Mouse (Mus musculus) stomach, embryonic 15.5 days (tissue): ENCODE measurements around the gene Crybg3. TPM values are rescaled to one million over a fixed set of nuclear protein-coding genes. Genes with fewer than 3 reads are reported as not detected.

Experiments used
- ATAC-seq: fragments of 200-750 bp; cut with Nextera tagmentation; 2 replicates; pipeline ENCODE4 v1.8.0; 2017; ENCODE audit warnings: low read depth, moderate number of reproducible peaks, moderate TSS enrichment; ENCODE audit not compliant: insufficient read depth, low FRiP score
- H3K27ac ChIP-seq: fragments of 300-500 bp; sonication (generic); 2 replicates; pipeline ENCODE4 v1.5.1; 2015; ENCODE audit warnings: mild to moderate bottlenecking, inconsistent platforms
- H3K27me3 ChIP-seq: fragments of 300-500 bp; sonication (generic); replicated peaks from 2 replicates; pipeline ENCODE4 v1.6.1; 2015; ENCODE audit warnings: inconsistent platforms
- H3K36me3 ChIP-seq: fragments of 300-500 bp; sonication (generic); 2 replicates; pipeline ENCODE4 v1.6.1; 2015; ENCODE audit warnings: inconsistent platforms
- H3K4me1 ChIP-seq: fragments of 300-500 bp; sonication (generic); 2 replicates; pipeline ENCODE4 v1.6.1; 2015; ENCODE audit warnings: inconsistent platforms
- H3K4me2 ChIP-seq: fragments of 300-500 bp; sonication (generic); 2 replicates; pipeline ENCODE4 v1.6.1; 2015; ENCODE audit warnings: mild to moderate bottlenecking, inconsistent platforms
- H3K4me3 ChIP-seq: fragments of 300-500 bp; sonication (generic); replicated peaks from 2 replicates; pipeline ENCODE4 v1.5.1; 2015; ENCODE audit warnings: inconsistent platforms
- H3K9ac ChIP-seq: fragments of 300-500 bp; sonication (generic); 2 replicates; pipeline ENCODE4 v1.6.1; 2015; ENCODE audit warnings: inconsistent platforms
- H3K9me3 ChIP-seq: fragments of 300-500 bp; sonication (generic); 2 replicates; pipeline ENCODE4 v1.6.1; 2016; ENCODE audit warnings: inconsistent platforms
- WGBS: fragments of 180-500 bp; shearing (Covaris S2); methylation state at CpG from one replicate; pipeline ENCODE4 v1.1.7; 2015; 5-methylcytosine and 5-hydroxymethylcytosine counted together
- polyA plus RNA-seq: library from polyadenylated mRNA; unstranded; fragments of >200 nt; fragmentation: Nextera tagmentation; extraction: Ambion mirVana; gene quantifications from 2 replicates; pipeline ENCODE4 v1.2.1, GENCODE M21; 2015

Gene Crybg3
- polyA plus RNA-seq, 1 experiment from 2014 or later = 8.2 TPM

- H3K27ac ChIP-seq = no peak overlapping the region
- ATAC-seq = no peak
Measured at GRCm38 (mm10) chr16:59521752-59522423, 78.9 kb downstream of the Crybg3 start.

GRCm38 (mm10) chr16:59517447-59518219, 83.1 kb downstream of the Crybg3 start:
- Histone ChIP-seq H3K27me3 (no peaks in the 10 kb centered on the region), H3K36me3 (no peaks in the 10 kb centered on the region), H3K4me1 (no peaks in the 10 kb centered on the region), H3K9ac (no peak overlapping the region), H3K9me3 (no peaks in the 10 kb centered on the region), H3K4me2 (no peak overlapping the region), H3K4me3 (no peak overlapping the region), H3K27ac (no peak overlapping the region; the same call in 1 of the 2 replicates)
- no peak for ATAC-seq
- 49% methylated on average over 15 of the region's 15 CpGs for WGBS

More at GRCm38 (mm10) chr16:59521752-59522423, 78.9 kb downstream of the Crybg3 start:
- no peak overlapping the region for H3K4me3 ChIP-seq
- H3K4me1 ChIP-seq = no peaks in the 10 kb centered on the region
- H3K36me3 ChIP-seq = no peaks in the 10 kb centered on the region
- no peaks in the 10 kb centered on the region for H3K27me3 ChIP-seq
- H3K9ac ChIP-seq = no peak overlapping the region
- no peaks in the 10 kb centered on the region for H3K9me3 ChIP-seq
- no peak overlapping the region for H3K4me2 ChIP-seq
- 74% methylated on average over 16 of the region's 16 CpGs for WGBS

- Histone ChIP-seq H3K27me3 (no peaks in the 10 kb centered on the region), H3K9me3 (no peaks in the 10 kb centered on the region), H3K27ac (no peak overlapping the region), H3K4me1 (no peaks in the 10 kb centered on the region), H3K9ac (no peak overlapping the region), H3K36me3 (no peaks in the 10 kb centered on the region), H3K4me3 (no peak overlapping the region), H3K4me2 (no peak overlapping the region)
- ATAC-seq = no peak
- 87% methylated on average over 10 of the region's 10 CpGs for WGBS
Measured at GRCm38 (mm10) chr16:59516965-59517364, 83.8 kb downstream of the Crybg3 start.

- no peak overlapping the region for H3K27ac ChIP-seq
- H3K9ac ChIP-seq = no peak overlapping the region
- H3K4me2 ChIP-seq = no peak overlapping the region
- no peaks in the 10 kb centered on the region for H3K36me3 ChIP-seq
- H3K4me3 ChIP-seq = no peak overlapping the region
- WGBS = 92% methylated on average over 5 of the region's 5 CpGs
- no peaks in the 10 kb centered on the region for H3K9me3 ChIP-seq
- H3K4me1 ChIP-seq = no peaks in the 10 kb centered on the region
- ATAC-seq = no peak
- no peaks in the 10 kb centered on the region for H3K27me3 ChIP-seq
Measured at GRCm38 (mm10) chr16:59515169-59515568, 85.6 kb downstream of the Crybg3 start.

- Histone ChIP-seq H3K4me1 (no peaks in the 10 kb centered on the region), H3K36me3 (peaks cover 12% of the 10 kb centered on the region; the same call in 1 of the 2 replicates), H3K9me3 (no peaks in the 10 kb centered on the region), H3K4me2 (no peak overlapping the region), H3K9ac (no peak overlapping the region), H3K27ac (no peak overlapping the region), H3K27me3 (no peaks in the 10 kb centered on the region), H3K4me3 (no peak overlapping the region)
- WGBS = 89% methylated on average over 5 of the region's 5 CpGs
- ATAC-seq = no peak
Measured at GRCm38 (mm10) chr16:59509830-59510229, 90.9 kb downstream of the Crybg3 start.

- no peak overlapping the region for H3K4me2 ChIP-seq
- WGBS = 90% methylated on average over 3 of the region's 3 CpGs
- no peak overlapping the region for H3K4me3 ChIP-seq
Measured at GRCm38 (mm10) chr16:59499180-59499579, 101.6 kb downstream of the Crybg3 start.

GRCm38 (mm10) chr16:59497947-59498346, 102.8 kb downstream of the Crybg3 start:
- Histone ChIP-seq H3K9ac (no peak overlapping the region), H3K36me3 (0 out of 2 replicates have a peak, but pooled peaks cover 10% of the 10 kb centered on the region), H3K4me3 (no peak overlapping the region), H3K4me1 (no peaks in the 10 kb centered on the region), H3K27ac (no peak overlapping the region), H3K27me3 (no peaks in the 10 kb centered on the region), H3K9me3 (no peaks in the 10 kb centered on the region), H3K4me2 (no peak overlapping the region)
- ATAC-seq = no peak
- 74% methylated on average over 1 of the region's 1 CpGs for WGBS

More at GRCm38 (mm10) chr16:59499180-59499579, 101.6 kb downstream of the Crybg3 start:
- H3K27me3 ChIP-seq = no peaks in the 10 kb centered on the region
- H3K9ac ChIP-seq = no peak overlapping the region
- H3K27ac ChIP-seq = no peak overlapping the region
- no peaks in the 10 kb centered on the region for H3K4me1 ChIP-seq
- ATAC-seq = no peak
- H3K9me3 ChIP-seq = no peaks in the 10 kb centered on the region
- 0 out of 2 replicates have a peak, but pooled peaks cover 11% of the 10 kb centered on the region for H3K36me3 ChIP-seq

- Histone ChIP-seq H3K27ac (no peak overlapping the region), H3K4me2 (no peak overlapping the region), H3K9ac (no peak overlapping the region), H3K4me3 (no peak overlapping the region), H3K4me1 (no peaks in the 10 kb centered on the region), H3K36me3 (peaks cover 23% of the 10 kb centered on the region; the same call in 1 of the 2 replicates), H3K27me3 (no peaks in the 10 kb centered on the region), H3K9me3 (no peaks in the 10 kb centered on the region)
- no peak for ATAC-seq
- 83% methylated on average over 14 of the region's 14 CpGs for WGBS
Measured at GRCm38 (mm10) chr16:59493199-59493598, 107.6 kb downstream of the Crybg3 start.

GRCm38 (mm10) chr16:59487975-59488548, 112.7 kb downstream of the Crybg3 start:
- no peak overlapping the region for H3K4me3 ChIP-seq
- H3K9ac ChIP-seq = no peak overlapping the region
- peak; percentile 22; the same call in 1 of the 2 replicates for ATAC-seq
- H3K36me3 ChIP-seq = peaks cover 21% of the 10 kb centered on the region; the same call in 1 of the 2 replicates
- H3K4me2 ChIP-seq = no peak overlapping the region
- H3K4me1 ChIP-seq = no peaks in the 10 kb centered on the region
- WGBS = 68% methylated on average over 9 of the region's 9 CpGs
- H3K27me3 ChIP-seq = no peaks in the 10 kb centered on the region
- no peaks in the 10 kb centered on the region for H3K9me3 ChIP-seq
- no peak overlapping the region; the same call in 1 of the 2 replicates for H3K27ac ChIP-seq

- 82% methylated on average over 7 of the region's 7 CpGs for WGBS
- Histone ChIP-seq H3K27ac (no peak overlapping the region), H3K9me3 (no peaks in the 10 kb centered on the region), H3K4me2 (no peak overlapping the region), H3K4me1 (no peaks in the 10 kb centered on the region), H3K9ac (no peak overlapping the region), H3K4me3 (no peak overlapping the region), H3K27me3 (no peaks in the 10 kb centered on the region), H3K36me3 (peaks cover 24% of the 10 kb centered on the region; the same call in 1 of the 2 replicates)
- ATAC-seq = no peak
Measured at GRCm38 (mm10) chr16:59487239-59487638, 113.5 kb downstream of the Crybg3 start.

GRCm38 (mm10) chr16:59477955-59478354, 122.8 kb downstream of the Crybg3 start:
- Histone ChIP-seq H3K27ac (no peak overlapping the region), H3K36me3 (peaks cover 5% of the 10 kb centered on the region; the same call in 1 of the 2 replicates), H3K4me3 (no peak overlapping the region), H3K9ac (no peak overlapping the region), H3K9me3 (no peaks in the 10 kb centered on the region), H3K4me2 (no peak overlapping the region), H3K27me3 (no peaks in the 10 kb centered on the region), H3K4me1 (no peaks in the 10 kb centered on the region)
- ATAC-seq = no peak
- WGBS = 79% methylated on average over 3 of the region's 3 CpGs

GRCm38 (mm10) chr16:59474788-59475187, 126.0 kb downstream of the Crybg3 start:
- H3K4me3 ChIP-seq = no peak overlapping the region
- no peaks in the 10 kb centered on the region; the same call in 1 of the 2 replicates for H3K36me3 ChIP-seq
- ATAC-seq = no peak
- H3K27ac ChIP-seq = no peak overlapping the region
- H3K4me1 ChIP-seq = no peaks in the 10 kb centered on the region
- no peaks in the 10 kb centered on the region for H3K27me3 ChIP-seq
- no peaks in the 10 kb centered on the region for H3K9me3 ChIP-seq
- no peak overlapping the region for H3K9ac ChIP-seq
- no peak overlapping the region for H3K4me2 ChIP-seq
- 24% methylated on average over 1 of the region's 1 CpGs for WGBS
